Mouse (Mus musculus) ES-E14 (cell line): ENCODE measurements at regions not wholly inside any gene's neighbourhood (a gene's known extent, or its start where the extent isn't known, plus 50 kb on each side); places are given as distances from the start of the nearest gene placed in this dataset.

Source experiments
- CHD2 ChIP-seq: IDR thresholded peaks from 2 replicates; pipeline ENCODE4 v1.6.1; 2014; ENCODE audit warnings: mild to moderate bottlenecking, low read depth, low read length, inconsistent platforms
- HCFC1 ChIP-seq: IDR thresholded peaks from 2 replicates; pipeline ENCODE4 v1.6.1; 2012; ENCODE audit warnings: low read length, inconsistent platforms, borderline replicate concordance; ENCODE audit not compliant: insufficient read depth
- MAFK ChIP-seq: IDR thresholded peaks from 2 replicates; pipeline ENCODE4 v1.6.1; 2014; ENCODE audit warnings: mild to moderate bottlenecking, low read depth, low read length, inconsistent platforms; ENCODE audit not compliant: insufficient read depth

DNA sequence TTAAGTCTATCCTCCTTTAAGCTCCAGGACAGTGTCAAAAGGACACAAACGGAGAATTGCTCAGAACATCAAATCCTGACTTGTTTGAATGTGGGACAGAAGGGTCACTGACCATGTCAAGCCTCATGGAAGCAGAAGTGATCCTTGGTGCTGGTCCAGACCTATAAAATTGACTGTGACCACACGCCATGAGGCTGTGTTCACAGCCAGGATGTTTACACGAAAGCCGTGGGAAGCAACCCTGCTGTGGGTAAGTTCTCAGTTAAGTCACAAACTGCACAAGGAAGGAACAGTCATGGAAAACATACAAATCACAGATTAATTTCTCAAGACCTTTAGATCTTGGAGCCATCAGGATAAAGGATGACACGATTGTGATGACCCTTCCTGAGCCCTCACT is 88.5 kb downstream of the Gm9733 start:
- TF ChIP-seq MAFK (no peak), CHD2 (no peak), HCFC1 (no peak)
